Mouse (Mus musculus): Measurements from ENCODE around the gene Ppip5k2.

The Ppip5k2 gene

DNA sequence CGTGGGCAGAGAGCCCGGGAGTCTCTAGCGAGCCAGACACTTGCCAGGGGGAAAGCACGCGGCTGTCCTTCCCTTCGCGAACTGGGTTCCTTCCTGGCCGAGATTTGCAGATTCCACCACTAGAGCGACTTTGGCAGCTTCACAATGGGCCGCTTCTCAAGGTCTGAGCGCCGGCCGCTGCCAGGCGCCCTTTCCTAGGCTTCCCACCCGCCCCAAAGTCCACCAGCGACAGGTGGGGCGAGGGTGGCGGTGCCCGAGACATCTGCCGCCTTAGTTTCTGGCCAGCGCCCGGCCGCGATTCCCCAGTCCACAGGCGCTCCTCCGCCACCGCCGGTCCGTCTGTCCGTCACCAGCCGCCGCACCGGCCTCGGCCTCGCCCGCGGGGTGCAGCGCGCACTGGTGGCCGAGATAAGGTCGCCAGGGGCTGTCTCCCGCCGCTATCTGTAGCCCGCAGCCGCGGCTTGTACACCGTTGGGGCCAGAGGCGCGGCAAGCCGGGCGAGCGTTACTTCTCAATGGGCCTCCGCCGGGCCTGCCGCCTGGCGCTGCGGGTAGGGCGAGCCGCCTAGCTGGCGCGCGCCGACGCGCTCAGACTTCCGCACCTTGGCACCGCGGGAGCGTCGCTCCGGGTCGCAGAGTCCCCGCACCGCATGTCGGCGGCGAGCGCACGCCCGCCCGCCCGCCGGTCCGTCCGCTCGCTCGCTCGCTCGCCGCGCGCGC is 109.4 kb downstream of the Ppip5k2 start:
- DNase-seq: peak; percentile 83

DNA sequence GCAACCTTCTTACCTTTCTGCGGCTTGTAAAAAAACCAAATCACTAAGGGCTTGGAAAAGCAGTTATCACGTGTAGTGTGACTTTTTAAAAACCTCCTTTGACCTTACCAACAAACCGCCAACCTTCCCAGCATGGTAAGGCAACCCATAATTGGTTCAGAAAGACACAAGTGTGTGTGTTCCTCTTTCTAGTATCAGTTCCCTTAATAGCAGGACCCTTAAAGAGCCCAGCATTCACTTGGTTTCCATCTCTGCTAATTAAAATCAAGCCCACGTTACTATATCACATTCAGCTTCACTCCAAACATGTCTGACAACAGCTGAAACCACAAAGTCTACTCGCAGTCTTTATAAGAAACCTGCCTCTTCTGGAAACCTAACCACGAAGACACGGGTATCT is 110.8 kb downstream of the Ppip5k2 start:
- no peak for DNase-seq

DNA sequence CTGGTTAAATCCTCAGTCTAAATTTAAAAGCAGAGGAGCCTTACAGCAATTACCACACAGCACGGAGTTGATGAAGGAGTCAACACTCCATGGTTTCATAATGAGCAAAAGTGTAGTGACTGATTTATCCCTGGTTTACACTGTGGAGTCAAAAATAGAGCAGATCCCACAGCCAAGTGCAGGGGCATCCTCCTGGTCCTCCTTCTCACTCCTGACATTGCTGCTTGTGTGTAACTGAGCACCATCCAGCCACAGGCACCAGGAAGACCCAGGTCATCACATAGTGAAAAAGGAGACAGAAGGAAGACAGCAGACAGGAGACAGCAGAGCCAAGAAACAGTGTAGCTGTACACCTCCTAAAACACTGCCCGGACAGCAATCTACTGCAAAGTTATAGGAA is 112.4 kb downstream of the Ppip5k2 start:
- no peak for DNase-seq

DNA sequence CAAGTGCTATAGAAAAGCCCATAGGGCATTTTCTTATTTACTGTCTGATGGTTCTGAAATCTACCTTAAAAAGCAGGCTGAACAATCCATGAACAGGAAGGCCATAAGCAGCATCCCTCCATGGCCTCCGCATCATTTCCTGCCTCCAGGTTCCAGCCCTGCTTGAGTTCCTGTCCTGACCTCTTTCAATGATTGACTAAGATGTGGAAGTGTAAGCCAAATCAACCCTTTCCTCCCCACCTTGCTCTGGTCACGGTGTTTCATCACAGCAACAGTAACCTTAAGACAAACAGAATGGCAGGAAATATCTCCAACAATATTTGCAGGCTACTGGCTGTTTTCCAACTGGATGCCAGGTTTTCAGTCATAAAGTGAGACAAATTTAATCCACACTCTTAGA is 113.0 kb downstream of the Ppip5k2 start:
- DNase-seq: no peak
